Mouse (Mus musculus): Measurements from ENCODE around the gene Cd276. TPM values are rescaled to one million over a fixed set of nuclear protein-coding genes. Genes with fewer than 3 reads are reported as not detected.
"Not testable (repeated sequence)": the region's sequence is repeated elsewhere in the genome, so short reads cannot be mapped to it uniquely, and the experiment has no call there.

Cd276 gene
- polyA plus RNA-seq, 1 experiment, result 51.1 TPM

DNA sequence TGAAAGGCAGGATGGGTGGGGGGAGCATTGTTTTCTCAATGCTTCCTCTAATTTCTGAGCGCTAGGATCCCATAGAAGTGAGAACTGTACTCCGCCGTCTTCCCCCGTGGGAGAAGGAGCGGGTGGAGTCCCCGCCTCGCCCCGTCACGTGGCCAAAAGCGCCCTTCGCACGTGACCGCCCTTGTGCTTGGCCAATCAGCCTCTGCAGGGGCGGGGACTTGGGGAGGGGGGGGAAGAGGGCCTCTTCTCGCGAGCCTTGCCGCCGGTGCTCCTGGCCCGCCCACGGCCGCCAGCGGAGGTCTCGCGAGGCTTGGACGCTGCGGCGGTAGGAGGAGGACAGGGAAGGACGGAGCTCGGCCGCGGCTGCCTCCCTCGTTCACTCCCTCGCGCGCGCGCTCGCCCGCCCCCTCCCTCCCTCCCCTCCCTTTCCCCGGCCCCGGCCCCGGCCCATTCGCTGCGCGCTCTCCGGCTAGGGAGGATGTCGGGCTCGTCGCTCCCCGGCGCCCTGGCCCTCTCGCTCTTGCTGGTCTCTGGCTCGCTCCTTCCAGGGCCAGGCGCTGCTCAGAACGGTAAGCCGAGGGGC is 26.8 kb upstream of the Cd276 start, which contains the start of gene Nptn:
Gene Nptn (plus strand): TSS at position 283 of the 583 bp plus-strand sequence.
- Histone ChIP-seq H3K9ac (ENCODE audit: low read depth, poor library complexity, severe bottlenecking) (peak within 1 kb of the TSS; percentile 99), H3K4me3 (ENCODE audit: low read depth, low read length) (peak within 1 kb of the TSS; percentile 96), H3K27me3 (ENCODE audit: control insufficient read depth, insufficient read depth, low read length, poor library complexity, severe bottlenecking) (no peaks in the 10 kb centered on the region), H3K36me3 (ENCODE audit: control insufficient read depth, insufficient read depth, low read length, poor library complexity, severe bottlenecking) (no peaks in the 10 kb centered on the region), H3K9me3 (replicated peaks; ENCODE audit: control insufficient read depth, insufficient read depth, low read length, poor library complexity, severe bottlenecking) (no peaks in the 10 kb centered on the region), H3K4me1 (ENCODE audit: control insufficient read depth, insufficient read depth, low read length) (no peaks in the 10 kb centered on the region), H3K27ac (ENCODE audit: insufficient read depth, low read length) (peak within 1 kb of the TSS; percentile 88)
- TF ChIP-seq POLR2A (IDR thresholded peaks at IDR 0.05; ENCODE audit: insufficient read depth, low read length) (peak; percentile 65), CTCF (IDR thresholded peaks at IDR 0.05; ENCODE audit: low read depth, low read length) (no peak), EP300 (IDR thresholded peaks at IDR 0.05; ENCODE audit: insufficient read depth, low read depth, low read length) (0 out of 2 replicates have a peak, but pooled peaks have one; percentile 46)

DNA sequence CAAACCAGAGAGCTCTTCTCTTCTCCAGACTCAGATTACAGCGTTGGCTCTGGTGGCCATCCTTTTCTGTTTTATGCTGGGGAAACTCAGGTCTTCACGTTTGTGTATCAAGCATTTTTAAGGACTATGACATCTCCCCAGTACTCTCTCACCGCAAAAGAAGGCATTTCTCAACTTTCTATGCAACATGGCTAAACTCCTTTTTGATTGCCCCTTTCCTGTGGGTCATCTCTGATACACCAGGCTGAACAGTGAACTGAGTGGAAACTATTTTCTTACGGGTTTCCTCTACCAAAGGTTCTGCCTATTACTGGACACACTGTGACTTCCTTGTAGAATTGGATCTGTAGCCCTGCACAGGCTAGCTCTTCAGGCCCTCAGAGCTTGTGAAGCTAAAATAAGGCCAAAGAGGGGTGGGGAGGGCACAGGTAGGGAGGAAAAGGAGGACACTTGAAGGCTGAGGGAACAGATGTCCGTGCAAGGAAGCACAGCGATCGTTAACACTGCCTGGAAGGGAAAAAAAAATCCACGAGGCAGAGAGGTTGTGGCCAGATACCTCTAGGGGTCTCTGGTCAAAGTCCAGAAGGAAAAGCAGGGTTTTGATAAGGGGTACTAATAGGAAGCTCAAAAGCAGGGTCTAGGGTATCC is 26.2 kb upstream of the Cd276 start:
- H3K36me3 ChIP-seq (ENCODE audit: control insufficient read depth, insufficient read depth, low read length, poor library complexity, severe bottlenecking), result no peaks in the 10 kb centered on the region
- H3K9me3 ChIP-seq (replicated peaks; ENCODE audit: control insufficient read depth, insufficient read depth, low read length, poor library complexity, severe bottlenecking), result no peaks in the 10 kb centered on the region
- peak overlapping the region; percentile 88 for H3K27ac ChIP-seq (ENCODE audit: insufficient read depth, low read length)

DNA sequence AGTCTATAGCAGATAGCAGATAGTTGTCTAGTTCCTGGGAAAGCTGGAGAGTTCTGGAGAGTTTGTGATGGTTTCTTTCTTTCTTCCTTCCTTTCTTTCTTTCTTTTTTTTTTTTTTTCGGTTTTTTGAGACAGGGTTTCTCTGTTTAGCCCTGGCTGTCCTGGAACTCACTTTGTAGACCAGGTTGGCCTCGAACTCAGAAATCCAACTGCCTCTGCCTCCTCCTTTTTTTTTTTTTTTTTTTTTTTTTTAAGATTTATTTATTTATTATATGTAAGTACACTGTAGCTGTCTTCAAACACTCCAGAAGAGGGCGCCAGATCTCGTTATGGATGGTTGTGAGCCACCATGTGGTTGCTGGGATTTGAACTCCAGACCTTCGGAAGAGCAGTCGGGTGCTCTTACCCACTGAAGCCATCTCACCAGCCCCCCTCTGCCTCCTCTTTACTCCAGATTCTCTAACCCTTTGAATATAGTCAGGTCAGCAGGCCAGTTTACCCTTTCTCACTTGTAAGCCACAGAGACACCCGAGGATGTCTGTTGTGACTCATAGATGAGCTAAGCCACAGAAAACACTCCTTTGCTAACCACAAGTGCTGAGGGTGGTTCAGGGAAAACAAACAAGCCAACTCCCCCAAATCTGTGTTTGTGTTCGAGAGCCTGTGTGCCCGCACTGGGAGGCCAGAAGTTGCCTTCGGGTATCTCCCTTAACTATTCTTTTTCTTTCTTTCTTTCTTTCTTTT is 25.4 kb upstream of the Cd276 start:
- not testable (repeated sequence) for H3K4me1 ChIP-seq (ENCODE audit: control insufficient read depth, insufficient read depth, low read length); H3K36me3 ChIP-seq (ENCODE audit: control insufficient read depth, insufficient read depth, low read length, poor library complexity, severe bottlenecking); H3K27ac ChIP-seq (ENCODE audit: insufficient read depth, low read length); H3K27me3 ChIP-seq (ENCODE audit: control insufficient read depth, insufficient read depth, low read length, poor library complexity, severe bottlenecking); H3K9me3 ChIP-seq (replicated peaks; ENCODE audit: control insufficient read depth, insufficient read depth, low read length, poor library complexity, severe bottlenecking); H3K4me3 ChIP-seq (ENCODE audit: low read depth, low read length)
- H3K9ac ChIP-seq (ENCODE audit: low read depth, poor library complexity, severe bottlenecking), result peak overlapping the region; percentile 92

More for the DNA sequence above, 26.2 kb upstream of the Cd276 start:
- Histone ChIP-seq H3K4me1 (ENCODE audit: control insufficient read depth, insufficient read depth, low read length) (no peaks in the 10 kb centered on the region), H3K27me3 (ENCODE audit: control insufficient read depth, insufficient read depth, low read length, poor library complexity, severe bottlenecking) (no peaks in the 10 kb centered on the region), H3K9ac (ENCODE audit: low read depth, poor library complexity, severe bottlenecking) (peak overlapping the region; percentile 92), H3K4me3 (ENCODE audit: low read depth, low read length) (peak overlapping the region; percentile 80)
- TF ChIP-seq POLR2A (IDR thresholded peaks at IDR 0.05; ENCODE audit: insufficient read depth, low read length) (no peak), CTCF (IDR thresholded peaks at IDR 0.05; ENCODE audit: low read depth, low read length) (no peak), EP300 (IDR thresholded peaks at IDR 0.05; ENCODE audit: insufficient read depth, low read depth, low read length) (no peak)

DNA sequence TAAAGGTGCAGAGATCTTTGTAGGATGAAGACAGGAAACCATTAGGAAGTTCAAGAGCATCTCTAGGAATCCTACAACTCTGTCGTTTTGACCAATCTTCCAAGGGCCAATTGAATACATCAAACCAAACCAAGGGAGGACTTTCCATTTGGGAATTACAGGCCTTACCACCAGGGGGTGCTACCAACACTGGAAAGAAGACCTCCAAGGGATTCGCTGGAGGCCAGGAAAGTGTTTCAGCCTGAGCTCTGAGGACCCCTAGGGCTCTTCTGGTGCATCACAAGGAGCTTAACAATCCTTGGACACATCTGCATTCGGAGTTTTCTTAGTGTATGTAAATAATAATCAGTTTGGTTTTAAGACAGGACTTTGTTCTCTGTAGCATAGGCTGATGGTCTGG is 23.4 kb upstream of the Cd276 start:
- peak; percentile 95 for TF ChIP-seq CTCF (IDR thresholded peaks at IDR 0.05; ENCODE audit: low read depth, low read length)
- no peak for TF ChIP-seq POLR2A (IDR thresholded peaks at IDR 0.05; ENCODE audit: insufficient read depth, low read length)
- Histone ChIP-seq H3K27ac (ENCODE audit: insufficient read depth, low read length) (no peak overlapping the region), H3K4me1 (ENCODE audit: control insufficient read depth, insufficient read depth, low read length) (no peaks in the 10 kb centered on the region), H3K4me3 (ENCODE audit: low read depth, low read length) (no peak overlapping the region), H3K9ac (ENCODE audit: low read depth, poor library complexity, severe bottlenecking) (no peak overlapping the region), H3K27me3 (ENCODE audit: control insufficient read depth, insufficient read depth, low read length, poor library complexity, severe bottlenecking) (no peaks in the 10 kb centered on the region), H3K9me3 (replicated peaks; ENCODE audit: control insufficient read depth, insufficient read depth, low read length, poor library complexity, severe bottlenecking) (no peaks in the 10 kb centered on the region), H3K36me3 (ENCODE audit: control insufficient read depth, insufficient read depth, low read length, poor library complexity, severe bottlenecking) (no peaks in the 10 kb centered on the region)

DNA sequence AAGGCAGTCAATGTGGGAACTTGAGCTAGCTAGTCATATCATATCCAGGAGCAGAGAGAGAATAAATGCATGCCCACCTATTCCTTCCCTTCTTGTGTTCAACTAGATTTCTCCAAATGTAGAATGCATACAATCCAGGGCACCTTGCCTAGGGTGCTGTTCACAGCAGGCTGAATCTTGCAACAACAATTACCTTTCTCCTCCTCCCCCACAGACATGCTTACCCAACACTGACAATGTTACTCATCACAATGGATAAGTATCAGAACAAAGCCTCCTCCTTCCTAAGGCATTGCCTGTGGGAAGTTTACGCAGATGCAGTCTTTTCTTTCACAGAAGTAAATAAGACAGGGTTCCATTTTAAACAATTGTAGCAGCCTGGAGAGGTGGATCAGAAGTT is 15.8 kb upstream of the Cd276 start:
- Histone ChIP-seq H3K27me3 (ENCODE audit: control insufficient read depth, insufficient read depth, low read length, poor library complexity, severe bottlenecking) (no peaks in the 10 kb centered on the region), H3K27ac (ENCODE audit: insufficient read depth, low read length) (peak overlapping the region; percentile 89), H3K9ac (ENCODE audit: low read depth, poor library complexity, severe bottlenecking) (no peak overlapping the region), H3K36me3 (ENCODE audit: control insufficient read depth, insufficient read depth, low read length, poor library complexity, severe bottlenecking) (no peaks in the 10 kb centered on the region), H3K4me3 (ENCODE audit: low read depth, low read length) (no peak overlapping the region), H3K9me3 (replicated peaks; ENCODE audit: control insufficient read depth, insufficient read depth, low read length, poor library complexity, severe bottlenecking) (no peaks in the 10 kb centered on the region), H3K4me1 (ENCODE audit: control insufficient read depth, insufficient read depth, low read length) (peaks cover 2% of the 10 kb centered on the region)
- TF ChIP-seq EP300 (IDR thresholded peaks at IDR 0.05; ENCODE audit: insufficient read depth, low read depth, low read length) (0 out of 2 replicates have a peak, but pooled peaks have one; percentile 34), CTCF (IDR thresholded peaks at IDR 0.05; ENCODE audit: low read depth, low read length) (no peak)

DNA sequence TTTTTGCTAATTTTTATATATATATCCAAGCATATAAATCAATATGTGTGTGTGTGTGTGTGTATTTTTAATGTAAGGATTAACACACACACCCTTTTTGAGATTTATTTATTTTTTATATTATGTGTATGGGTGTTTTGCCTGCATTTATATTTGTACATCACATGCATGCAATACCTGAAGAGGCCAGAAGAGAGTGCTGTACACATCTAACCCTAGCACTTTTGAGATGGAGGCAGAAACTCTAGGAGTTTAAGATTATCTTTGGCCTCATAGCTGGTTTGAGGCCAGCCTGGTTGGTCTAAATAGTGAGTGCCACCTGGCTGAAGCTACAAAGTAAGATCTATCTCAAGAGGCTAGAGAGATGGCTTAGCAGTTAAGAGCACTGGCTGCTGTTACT is 12.4 kb upstream of the Cd276 start:
- H3K9me3 ChIP-seq (replicated peaks; ENCODE audit: control insufficient read depth, insufficient read depth, low read length, poor library complexity, severe bottlenecking), result no peaks in the 10 kb centered on the region
- H3K9ac ChIP-seq (ENCODE audit: low read depth, poor library complexity, severe bottlenecking), result no peak overlapping the region
- peaks cover 2% of the 10 kb centered on the region for H3K4me1 ChIP-seq (ENCODE audit: control insufficient read depth, insufficient read depth, low read length)
- no peaks in the 10 kb centered on the region for H3K27me3 ChIP-seq (ENCODE audit: control insufficient read depth, insufficient read depth, low read length, poor library complexity, severe bottlenecking)
- H3K27ac ChIP-seq (ENCODE audit: insufficient read depth, low read length), result peak overlapping the region; percentile 26; the same call in 1 of the 2 replicates
- no peak overlapping the region for H3K4me3 ChIP-seq (ENCODE audit: low read depth, low read length)
- TF ChIP-seq POLR2A (IDR thresholded peaks at IDR 0.05; ENCODE audit: insufficient read depth, low read length) (no peak), CTCF (IDR thresholded peaks at IDR 0.05; ENCODE audit: low read depth, low read length) (no peak), EP300 (IDR thresholded peaks at IDR 0.05; ENCODE audit: insufficient read depth, low read depth, low read length) (no peak)
- H3K36me3 ChIP-seq (ENCODE audit: control insufficient read depth, insufficient read depth, low read length, poor library complexity, severe bottlenecking), result no peaks in the 10 kb centered on the region

DNA sequence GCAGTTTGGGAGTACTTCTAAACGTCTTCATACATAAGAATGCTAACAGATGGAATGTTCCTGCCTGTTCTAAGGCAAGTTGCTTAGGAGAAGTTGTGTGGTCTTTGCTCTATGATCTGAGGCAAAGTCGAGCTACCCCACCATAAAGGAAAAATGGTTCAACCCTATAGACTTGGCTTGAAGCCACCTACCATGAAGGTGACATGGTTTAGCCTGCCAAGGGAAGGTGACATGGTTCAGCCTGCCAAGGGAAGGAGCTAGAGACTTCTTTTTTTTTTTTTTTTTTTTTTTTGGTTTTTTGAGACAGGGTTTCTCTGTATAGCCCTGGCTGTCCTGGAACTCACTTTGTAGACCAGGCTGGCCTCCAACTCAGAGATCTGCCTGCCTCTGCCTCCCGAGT is 10.7 kb upstream of the Cd276 start:
- not testable (repeated sequence) for H3K27ac ChIP-seq (ENCODE audit: insufficient read depth, low read length); H3K9me3 ChIP-seq (replicated peaks; ENCODE audit: control insufficient read depth, insufficient read depth, low read length, poor library complexity, severe bottlenecking); H3K9ac ChIP-seq (ENCODE audit: low read depth, poor library complexity, severe bottlenecking); H3K27me3 ChIP-seq (ENCODE audit: control insufficient read depth, insufficient read depth, low read length, poor library complexity, severe bottlenecking); H3K4me1 ChIP-seq (ENCODE audit: control insufficient read depth, insufficient read depth, low read length); H3K36me3 ChIP-seq (ENCODE audit: control insufficient read depth, insufficient read depth, low read length, poor library complexity, severe bottlenecking); H3K4me3 ChIP-seq (ENCODE audit: low read depth, low read length)

Data from ES-Bruce4 (cell line).